Mouse (Mus musculus) kidney, embryonic 16.5 days (tissue): ENCODE data around the gene Tom1. TPM values are rescaled to one million over a fixed set of nuclear protein-coding genes. Genes with fewer than 3 reads are reported as not detected.

ENCODE experiments used
- ATAC-seq: fragments of 200-750 bp; cut with Nextera tagmentation; 2 replicates; pipeline ENCODE4 v1.8.0; 2017; ENCODE audit warnings: moderate TSS enrichment; ENCODE audit not compliant: low FRiP score, low TSS enrichment
- H3K27ac ChIP-seq: fragments of 300-500 bp; sonication (generic); 2 replicates; pipeline ENCODE4 v1.5.1; 2014; ENCODE audit warnings: low read length
- H3K27me3 ChIP-seq: fragments of 300-500 bp; sonication (generic); 2 replicates; pipeline ENCODE4 v1.6.1; 2014; ENCODE audit warnings: low read length, control low read depth, mixed read lengths; ENCODE audit not compliant: insufficient read depth
- H3K36me3 ChIP-seq: fragments of 300-500 bp; sonication (generic); 2 replicates; pipeline ENCODE4 v1.6.1; 2014; ENCODE audit warnings: low read length, control low read depth, mixed read lengths; ENCODE audit not compliant: insufficient read depth
- H3K4me1 ChIP-seq: fragments of 300-500 bp; sonication (generic); 2 replicates; pipeline ENCODE4 v1.6.1; 2014; ENCODE audit warnings: low read length, control low read depth, mixed read lengths; ENCODE audit not compliant: insufficient read depth
- H3K4me2 ChIP-seq: fragments of 300-500 bp; sonication (generic); replicated peaks from 2 replicates; pipeline ENCODE4 v1.6.1; 2014; ENCODE audit warnings: low read depth, low read length
- H3K4me3 ChIP-seq: fragments of 300-500 bp; sonication (generic); 2 replicates; pipeline ENCODE4 v1.5.1; 2014; ENCODE audit warnings: mild to moderate bottlenecking, low read length
- H3K9ac ChIP-seq: fragments of 300-500 bp; sonication (generic); replicated peaks from 2 replicates; pipeline ENCODE4 v1.6.1; 2014; ENCODE audit warnings: low read length
- H3K9me3 ChIP-seq: fragments of 300-500 bp; sonication (generic); 2 replicates; pipeline ENCODE4 v1.6.1; 2016; ENCODE audit warnings: low read length, control low read depth
- WGBS: fragments of 180-500 bp; shearing (Covaris S2); extraction: QIAGEN DNeasy Blood & Tissue Kit; methylation state at CpG from one replicate; pipeline ENCODE4 v1.1.7; 2014; 5-methylcytosine and 5-hydroxymethylcytosine counted together
- polyA plus RNA-seq: library from polyadenylated mRNA; unstranded; fragments of >200 nt; fragmentation: Nextera tagmentation; extraction: Ambion mirVana; gene quantifications from 2 replicates; pipeline ENCODE4 v1.2.1, GENCODE M21; 2015

The Tom1 gene
- polyA plus RNA-seq, 1 experiment from 2014 or later: 35.7 TPM

DNA sequence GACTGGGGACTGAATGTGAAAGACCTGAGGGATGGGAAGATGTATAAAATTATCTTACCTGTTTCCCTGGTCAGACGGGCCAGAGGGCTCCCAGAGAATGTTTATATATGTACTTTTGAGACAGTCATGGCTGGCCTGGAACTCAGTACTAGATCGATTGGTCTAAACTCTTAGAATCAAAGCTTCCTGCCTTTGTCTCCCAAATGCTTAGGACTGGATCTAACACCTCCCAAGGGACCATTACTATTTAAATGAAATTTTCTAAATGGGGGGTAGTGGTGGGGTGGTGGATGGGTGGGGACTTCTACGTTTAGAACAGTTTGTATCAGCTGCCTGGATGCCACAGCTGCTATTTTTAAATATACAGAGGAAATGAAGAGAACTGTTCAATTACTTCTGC lies 19.5 kb upstream of the Tom1 start:
- H3K4me3 ChIP-seq: no peak overlapping the region
- no peak for ATAC-seq
- no peak overlapping the region for H3K4me2 ChIP-seq
- H3K27ac ChIP-seq: no peak overlapping the region
- H3K36me3 ChIP-seq: peaks cover 10% of the 10 kb centered on the region; the same call in 1 of the 2 replicates
- H3K27me3 ChIP-seq: no peaks in the 10 kb centered on the region
- 71% methylated on average over 3 of the region's 3 CpGs for WGBS
- no peaks in the 10 kb centered on the region for H3K9me3 ChIP-seq
- H3K4me1 ChIP-seq: peaks cover 12% of the 10 kb centered on the region
- H3K9ac ChIP-seq: no peak overlapping the region

DNA sequence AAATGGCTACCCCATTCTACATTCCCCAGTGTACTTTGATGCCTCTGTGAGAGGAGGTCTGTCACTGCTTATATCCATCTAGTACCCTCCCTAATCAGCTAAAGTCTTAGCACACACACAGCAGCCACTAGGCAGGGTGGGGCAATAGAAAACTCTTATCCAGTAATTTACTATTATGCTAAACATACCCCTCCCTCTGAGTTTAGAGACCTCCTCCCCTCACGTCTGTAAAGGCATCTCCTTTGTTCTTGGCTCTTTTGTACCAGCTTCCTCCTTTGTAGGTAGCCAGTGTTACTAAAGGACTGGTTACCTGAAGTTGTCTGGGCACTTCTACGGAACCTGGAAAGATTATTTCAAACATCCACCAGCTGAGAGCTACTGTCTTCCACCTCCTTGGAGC lies 17.5 kb upstream of the Tom1 start:
- Histone ChIP-seq H3K4me1 (peaks cover 12% of the 10 kb centered on the region), H3K4me2 (no peak overlapping the region), H3K36me3 (peaks cover 4% of the 10 kb centered on the region; the same call in 1 of the 2 replicates), H3K9me3 (no peaks in the 10 kb centered on the region), H3K27me3 (no peaks in the 10 kb centered on the region), H3K27ac (no peak overlapping the region), H3K4me3 (no peak overlapping the region), H3K9ac (no peak overlapping the region)
- ATAC-seq: no peak
- WGBS: 75% methylated on average over 2 of the region's 2 CpGs

DNA sequence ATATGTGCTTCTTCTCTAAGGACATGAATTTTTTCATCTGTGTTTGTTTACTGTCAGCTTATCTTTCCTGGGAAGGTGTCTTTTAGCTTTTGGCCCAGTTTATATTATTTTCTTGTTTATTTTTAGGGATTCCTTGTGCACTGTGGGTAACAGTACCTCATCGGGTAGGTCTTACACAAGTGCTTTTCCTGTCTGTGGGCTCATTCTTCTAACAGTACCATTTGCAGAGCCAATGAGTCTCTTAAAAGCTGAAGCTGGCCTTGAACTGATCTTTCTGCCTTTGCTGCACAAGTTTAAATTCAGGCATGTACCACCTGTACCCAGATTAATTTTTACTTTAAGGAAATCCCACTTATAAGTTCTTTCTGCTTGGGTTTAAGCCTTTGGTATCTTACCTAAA lies 17.1 kb upstream of the Tom1 start:
- no peak for ATAC-seq
- H3K9me3 ChIP-seq: no peaks in the 10 kb centered on the region
- no peak overlapping the region for H3K4me2 ChIP-seq
- no peaks in the 10 kb centered on the region for H3K27me3 ChIP-seq
- H3K36me3 ChIP-seq: peaks cover 4% of the 10 kb centered on the region; the same call in 1 of the 2 replicates
- H3K9ac ChIP-seq: no peak overlapping the region
- H3K27ac ChIP-seq: no peak overlapping the region
- 85% methylated on average over 1 of the region's 1 CpGs for WGBS
- H3K4me3 ChIP-seq: no peak overlapping the region
- peaks cover 12% of the 10 kb centered on the region for H3K4me1 ChIP-seq

DNA sequence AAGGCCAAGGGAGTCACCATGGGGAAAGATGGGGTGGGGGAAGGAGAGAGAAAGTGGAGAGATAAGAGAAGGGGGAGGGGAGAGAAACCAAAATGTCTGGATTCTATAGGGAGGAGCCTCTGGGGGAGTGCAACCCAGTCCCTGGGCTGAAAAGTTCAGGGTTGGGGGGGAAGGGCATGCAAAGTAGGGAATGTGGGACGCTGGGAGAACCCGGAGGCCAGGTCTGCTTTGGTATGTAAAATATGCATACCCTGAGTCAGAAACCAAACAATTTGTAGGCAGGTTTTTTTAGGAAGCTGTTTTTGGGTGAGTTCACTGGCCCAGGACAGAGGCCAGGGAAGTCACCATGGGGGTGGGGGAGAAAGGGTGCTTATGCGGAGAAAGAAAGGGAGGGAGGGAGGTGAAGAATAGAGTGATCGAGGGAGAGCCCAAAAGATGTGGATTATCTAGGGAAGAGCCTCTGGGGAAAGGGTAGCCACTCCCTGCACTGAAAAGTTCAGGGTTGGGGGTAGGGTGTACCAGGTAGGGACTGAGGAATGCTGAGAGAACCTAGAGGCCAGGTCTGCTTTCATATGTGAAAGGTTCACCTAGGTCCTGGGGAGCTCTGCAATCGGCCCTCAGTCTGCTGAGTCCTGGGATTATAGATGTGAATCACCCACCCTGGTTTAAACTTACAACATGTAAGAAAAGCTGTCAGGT lies 15.1 kb upstream of the Tom1 start:
- peak; percentile 74 for ATAC-seq
- peak overlapping the region; percentile 15; the same call in 1 of the 2 replicates for H3K4me2 ChIP-seq
- H3K4me3 ChIP-seq: no peak overlapping the region
- H3K4me1 ChIP-seq: peaks cover 12% of the 10 kb centered on the region
- H3K36me3 ChIP-seq: peaks cover 20% of the 10 kb centered on the region
- no peaks in the 10 kb centered on the region for H3K27me3 ChIP-seq
- WGBS: 30% methylated on average over 5 of the region's 5 CpGs
- H3K9me3 ChIP-seq: no peaks in the 10 kb centered on the region
- no peak overlapping the region for H3K9ac ChIP-seq
- peak overlapping the region; percentile 49 for H3K27ac ChIP-seq

DNA sequence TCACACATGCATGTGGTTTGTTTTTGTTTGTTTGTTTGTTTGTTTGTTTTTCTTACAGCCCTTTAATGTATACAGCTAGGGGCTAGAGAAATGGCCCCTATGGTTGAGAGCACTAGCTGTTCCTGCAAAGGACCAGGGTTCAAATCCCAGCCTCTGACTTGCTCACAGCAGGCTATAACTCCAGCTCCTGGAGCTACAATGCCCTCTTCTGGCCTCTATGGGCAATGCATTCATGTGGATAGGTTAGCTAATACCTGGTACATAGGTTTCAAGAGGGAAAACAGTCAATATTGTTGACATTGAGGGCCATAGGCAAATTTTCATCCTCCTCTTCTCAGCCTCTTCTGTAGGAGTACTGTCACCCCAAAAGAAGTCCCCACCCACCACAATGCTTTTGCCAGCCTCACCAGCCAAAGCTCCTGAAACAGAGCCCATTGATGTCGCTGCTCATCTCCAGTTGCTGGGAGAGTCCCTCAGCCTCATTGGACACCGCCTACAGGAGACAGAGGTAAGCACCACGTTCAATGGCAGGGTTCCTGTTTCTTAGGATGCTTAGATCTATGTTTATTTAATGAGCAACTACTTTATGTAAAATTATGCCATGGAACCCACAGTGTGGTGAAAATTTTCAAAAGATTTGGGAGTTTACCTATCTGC lies 9.7 kb upstream of the Tom1 start:
- Histone ChIP-seq H3K9ac (no peak overlapping the region), H3K27me3 (no peaks in the 10 kb centered on the region), H3K4me1 (peaks cover under 1% of the 10 kb centered on the region; the same call in 1 of the 2 replicates), H3K9me3 (no peaks in the 10 kb centered on the region), H3K4me2 (no peak overlapping the region), H3K27ac (no peak overlapping the region), H3K36me3 (peaks cover 44% of the 10 kb centered on the region), H3K4me3 (no peak overlapping the region)
- WGBS: 90% methylated on average over 3 of the region's 3 CpGs
- no peak for ATAC-seq

DNA sequence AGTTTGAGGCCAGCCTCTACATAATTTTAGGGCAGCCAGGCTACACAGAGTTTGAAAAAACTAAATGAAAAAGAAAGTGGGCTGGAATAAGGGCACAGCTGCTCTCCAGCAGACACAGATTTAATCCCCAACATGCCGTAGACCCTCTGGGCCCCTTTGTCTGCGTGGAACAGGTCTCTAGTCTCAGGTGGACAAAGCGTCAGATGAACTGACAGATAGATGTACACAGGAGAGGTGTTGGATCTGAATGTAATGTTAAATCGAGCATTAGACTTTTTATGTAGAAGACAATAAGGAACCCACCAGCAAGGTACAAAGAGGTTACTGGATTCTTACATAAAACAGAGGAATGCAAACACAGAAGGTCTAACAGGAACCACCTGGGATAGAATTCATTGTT lies 7.7 kb upstream of the Tom1 start:
- Histone ChIP-seq H3K9me3 (no peaks in the 10 kb centered on the region), H3K4me1 (no peaks in the 10 kb centered on the region), H3K4me3 (no peak overlapping the region), H3K36me3 (peaks cover 61% of the 10 kb centered on the region), H3K9ac (no peak overlapping the region), H3K4me2 (no peak overlapping the region), H3K27me3 (no peaks in the 10 kb centered on the region), H3K27ac (no peak overlapping the region)
- WGBS: 93% methylated on average over 4 of the region's 4 CpGs
- no peak for ATAC-seq

DNA sequence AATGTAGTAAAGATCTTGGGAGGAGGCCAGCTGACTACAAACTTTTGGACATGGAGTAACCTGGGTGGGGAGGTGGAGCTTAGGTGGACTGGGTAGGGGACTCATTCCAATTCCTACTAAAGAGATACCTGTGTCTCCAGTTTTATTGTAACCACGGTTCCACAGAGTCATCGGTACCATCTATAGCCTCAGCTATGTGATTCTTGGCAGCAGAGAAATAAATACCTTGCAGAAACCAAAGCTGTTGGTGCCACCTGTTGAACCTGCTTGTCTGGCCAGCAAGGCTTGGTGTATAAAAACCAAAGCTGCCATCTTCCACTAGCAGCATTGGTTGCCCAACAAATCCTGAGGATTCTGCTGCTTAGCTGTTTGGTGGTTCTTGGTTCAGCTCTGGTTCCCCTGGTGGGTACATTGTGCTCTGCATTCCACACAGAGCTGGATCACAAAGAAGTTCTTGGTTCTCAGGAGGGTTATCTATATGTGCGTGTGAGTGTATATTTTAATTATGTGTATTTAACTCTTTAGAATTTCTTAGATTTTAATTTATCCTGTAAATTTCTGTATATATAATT lies 3.0 kb upstream of the Tom1 start:
- Histone ChIP-seq H3K27ac (no peak overlapping the region), H3K9ac (no peak overlapping the region), H3K9me3 (no peaks in the 10 kb centered on the region), H3K27me3 (no peaks in the 10 kb centered on the region), H3K4me1 (peaks cover 7% of the 10 kb centered on the region), H3K36me3 (peaks cover 37% of the 10 kb centered on the region), H3K4me2 (no peak overlapping the region), H3K4me3 (no peak overlapping the region)
- 96% methylated on average over 3 of the region's 3 CpGs for WGBS
- no peak for ATAC-seq

DNA sequence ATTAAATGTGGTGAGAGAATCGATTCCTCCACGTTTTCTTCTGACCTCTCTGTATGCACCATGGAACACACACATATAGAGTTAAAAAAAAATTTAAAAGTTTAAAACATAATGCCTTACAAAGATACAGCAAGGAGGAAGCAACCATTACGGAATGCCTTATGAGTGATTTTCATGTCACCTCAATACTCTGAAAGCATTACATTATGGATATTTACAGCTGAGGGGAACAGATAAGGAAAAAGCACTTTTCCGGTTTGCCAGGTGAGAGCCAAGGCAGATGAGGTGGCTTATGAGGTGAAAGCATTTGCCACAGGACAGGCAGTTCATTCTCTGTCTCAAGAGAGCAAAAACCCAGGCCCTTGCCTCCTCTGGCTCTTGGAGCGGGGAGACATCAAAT lies 544 bp upstream of the Tom1 start:
- Histone ChIP-seq H3K36me3 (peaks cover 30% of the 10 kb centered on the region), H3K4me3 (peak overlapping the region; percentile 67), H3K4me1 (peaks cover 7% of the 10 kb centered on the region), H3K9me3 (no peaks in the 10 kb centered on the region), H3K9ac (peak overlapping the region; percentile 73; the same call in 1 of the 2 replicates), H3K27ac (peak overlapping the region; percentile 35; the same call in 1 of the 2 replicates), H3K4me2 (peak overlapping the region; percentile 93), H3K27me3 (no peaks in the 10 kb centered on the region)
- 67% methylated on average over 5 of the region's 5 CpGs for WGBS
- no peak for ATAC-seq

DNA sequence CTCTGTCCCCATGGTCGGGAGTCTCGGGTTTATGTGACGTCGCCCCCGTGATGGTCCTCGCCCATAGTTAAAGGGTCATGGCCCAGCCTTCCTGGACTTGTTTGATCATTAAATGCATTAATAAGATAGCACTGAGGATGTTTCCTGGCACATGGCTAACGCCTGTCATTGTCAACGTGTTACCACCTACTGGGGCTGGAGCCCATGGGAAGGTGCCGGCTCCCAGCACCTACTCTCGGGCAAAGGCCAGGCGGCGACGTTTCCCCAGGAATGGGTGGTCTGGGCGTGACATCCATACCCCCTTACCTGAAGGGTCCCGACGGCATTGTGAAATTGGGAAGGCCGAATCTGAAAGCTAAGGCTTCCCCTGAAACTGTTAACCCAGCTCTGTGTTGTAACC lies 780 bp downstream of the Tom1 start:
- ATAC-seq: no peak; the same call in 1 of the 2 replicates
- Histone ChIP-seq H3K4me2 (peak overlapping the region; percentile 93), H3K27ac (peak overlapping the region; percentile 52), H3K4me3 (peak overlapping the region; percentile 67), H3K9me3 (no peaks in the 10 kb centered on the region), H3K36me3 (peaks cover 18% of the 10 kb centered on the region), H3K27me3 (no peaks in the 10 kb centered on the region), H3K4me1 (peaks cover 7% of the 10 kb centered on the region), H3K9ac (peak overlapping the region; percentile 73)
- WGBS: 1% methylated on average over 17 of the region's 17 CpGs

DNA sequence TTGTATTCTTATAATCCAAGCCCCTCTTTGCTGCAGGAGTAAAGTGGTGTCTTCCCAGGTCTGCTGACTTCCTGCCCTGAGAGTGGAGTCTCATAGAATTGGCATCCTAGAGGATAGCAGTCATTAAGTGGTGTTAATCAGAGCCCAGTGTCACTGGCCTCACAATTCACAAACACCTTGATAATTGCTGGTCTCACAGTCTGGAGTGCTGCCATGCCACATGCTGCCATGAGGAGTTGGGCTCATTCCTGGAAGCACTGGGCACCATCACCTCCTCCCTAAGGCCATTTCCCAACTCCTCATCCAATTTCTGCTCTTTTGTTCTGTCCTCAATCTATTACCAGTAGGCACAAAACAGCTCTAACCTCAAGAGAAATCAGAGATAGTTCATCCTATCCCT lies 2.1 kb downstream of the Tom1 start:
- Histone ChIP-seq H3K4me2 (no peak overlapping the region), H3K27ac (no peak overlapping the region), H3K27me3 (no peaks in the 10 kb centered on the region), H3K4me1 (peaks cover 7% of the 10 kb centered on the region), H3K9ac (no peak overlapping the region), H3K9me3 (no peaks in the 10 kb centered on the region), H3K36me3 (peaks cover 8% of the 10 kb centered on the region; the same call in 1 of the 2 replicates), H3K4me3 (no peak overlapping the region)
- no peak for ATAC-seq
